Mouse (Mus musculus) lung, adult 2 months (tissue): Measurements from ENCODE around the gene Olfr1348.

Source experiments
- CTCF ChIP-seq: fragments of 200-500 bp; IDR thresholded peaks from 2 replicates; pipeline ENCODE4 v1.5.1; 2011; ENCODE audit warnings: mild to moderate bottlenecking, low read length, control low read depth; ENCODE audit not compliant: insufficient read depth
- POLR2A ChIP-seq: fragments of 200-500 bp; IDR thresholded peaks from 2 replicates; pipeline ENCODE4 v1.6.1; 2011; ENCODE audit warnings: low read depth, mild to moderate bottlenecking, control low read depth, low read length, borderline replicate concordance; ENCODE audit errors: extremely low read depth

- no peak for TF ChIP-seq CTCF
- TF ChIP-seq POLR2A, result no peak
These were observed 13.1 kb upstream of the Olfr1348 start for GRCm38 (mm10) chr7:6521666-6522065.
